Mouse (Mus musculus) spleen, adult 2 months (tissue): Measurements from ENCODE around the gene Gm4858.

Experiments
- CTCF ChIP-seq: fragments of 200-500 bp; IDR thresholded peaks from 2 replicates; pipeline ENCODE4 v1.5.1; 2011; ENCODE audit warnings: mild to moderate bottlenecking, inconsistent platforms; ENCODE audit not compliant: insufficient read depth, insufficient read length, insufficient replicate concordance; ENCODE audit errors: extremely low read depth
- POLR2A ChIP-seq: fragments of 200-500 bp; IDR thresholded peaks from 2 replicates; pipeline ENCODE4 v1.6.1; 2011; ENCODE audit warnings: low read depth, low read length, inconsistent platforms

DNA sequence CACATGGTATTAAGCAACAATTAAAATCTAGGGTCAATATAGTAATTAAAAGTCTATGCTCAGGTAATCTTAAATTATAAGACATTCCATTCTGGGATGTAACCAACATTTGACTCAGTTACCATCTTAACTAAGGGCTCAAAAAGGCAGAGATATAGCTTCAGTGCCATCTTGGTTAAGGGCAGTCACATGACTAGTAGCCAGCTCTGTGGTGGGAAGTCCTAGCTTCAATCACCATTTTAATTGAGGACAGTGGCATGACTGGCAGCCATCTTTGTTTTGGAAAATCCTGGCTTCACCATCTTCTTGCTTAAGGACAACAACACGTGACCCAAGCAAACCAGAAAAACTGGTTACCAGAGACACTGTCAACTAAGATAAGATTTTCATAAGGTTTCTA lies 18.4 kb upstream of the Gm4858 start:
- TF ChIP-seq POLR2A (no peak), CTCF (no peak)
